ENCODE assay signal across 8 mouse cellular contexts in the genomic region with DNA sequence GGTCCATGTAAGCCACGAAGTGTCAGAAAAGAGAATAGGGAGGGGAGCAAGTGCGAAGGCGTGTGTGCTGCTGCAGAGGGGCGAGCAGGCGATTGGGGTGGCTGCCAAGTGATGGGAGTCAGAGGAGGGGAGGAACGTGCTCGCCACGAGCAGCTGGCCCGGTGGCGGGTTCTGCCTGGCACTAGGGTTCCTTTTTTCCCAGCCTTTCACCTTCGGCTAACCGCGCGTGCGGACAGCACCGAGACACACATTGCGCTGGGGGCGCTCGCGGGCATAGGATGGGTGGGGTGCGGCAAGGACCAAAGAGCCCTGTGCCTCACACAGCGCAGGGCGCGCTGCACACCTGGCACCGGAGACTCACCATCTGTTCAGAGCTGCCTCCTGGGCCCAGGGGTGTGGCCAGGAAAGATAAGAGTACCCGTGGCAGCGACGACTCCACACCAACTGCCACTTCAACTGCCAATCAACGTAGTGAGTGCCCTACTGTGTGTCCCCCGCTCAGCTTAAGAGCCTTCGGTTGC. TPM values are rescaled to one million over a fixed set of nuclear protein-coding genes. Genes with fewer than 3 reads are reported as not detected.
DNase-seq lines count a peak whose midpoint lies in the region; ATAC-seq and TF ChIP-seq lines count a peak whose summit lies in the region.

No protein-coding gene starts in this region.

- H3K4me3 ChIP-seq in lung, embryonic 15.5 days, result peak overlapping the region; percentile 62
- peak overlapping the region; percentile 76 for H3K4me3 ChIP-seq in olfactory bulb, adult 2 months (ENCODE audit: insufficient read depth, low read depth, low read length)

- TF ChIP-seq POLR2A in olfactory bulb, adult 2 months (IDR thresholded peaks at IDR 0.05; ENCODE audit: insufficient read depth, low read depth, low read length), result peak; percentile 37; the same call in 1 of the 2 replicates

- H3K27ac ChIP-seq in lung, embryonic 15.5 days, result peak overlapping the region; percentile 96
- peak overlapping the region; percentile 97 for H3K27ac ChIP-seq in olfactory bulb, adult 2 months (ENCODE audit: insufficient read depth, low read depth, low read length)

- H3K4me2 ChIP-seq in lung, embryonic 15.5 days, result peak overlapping the region; percentile 96

- WGBS in lung, embryonic 15.5 days, result under 1% methylated on average over 31 of the region's 31 CpGs
- WGBS in olfactory bulb, adult 2 months, result under 1% methylated on average over 31 of the region's 31 CpGs

- no peaks in the 10 kb centered on the region for H3K36me3 ChIP-seq in lung, embryonic 15.5 days

- peak; percentile 68 for TF ChIP-seq CTCF in olfactory bulb, adult 2 months (IDR thresholded peaks at IDR 0.05; ENCODE audit: insufficient read depth, low read depth, low read length)

- H3K27me3 ChIP-seq in lung, embryonic 15.5 days, result no peaks in the 10 kb centered on the region

- H3K9me3 ChIP-seq in lung, embryonic 15.5 days, result no peaks in the 10 kb centered on the region

- DNase-seq in MN1 (ENCODE audit: low spot score), result peak; percentile 90
- peak; percentile 92 for DNase-seq in cerebellum, adult 9-11 months
- peak; percentile 60 to 83 for DNase-seq in frontal cortex, adult 2 months (ENCODE audit: extremely low spot score in 1 of 2, low spot score in 1 of 2)
- DNase-seq in layer of hippocampus, adult 9-11 months, result peak; percentile 81
- peak; percentile 79 for DNase-seq in testis, postnatal 14 days (ENCODE audit: low spot score)

- peak overlapping the region; percentile 63 for H3K9ac ChIP-seq in lung, embryonic 15.5 days

- H3K4me1 ChIP-seq in lung, embryonic 15.5 days, result 0 out of 2 replicates have a peak, but pooled peaks cover 19% of the 10 kb centered on the region
- peaks cover 3% of the 10 kb centered on the region; the same call in 1 of the 2 replicates for H3K4me1 ChIP-seq in olfactory bulb, adult 2 months (ENCODE audit: control insufficient read depth, insufficient read depth, low read length)

- peak; percentile 86 to 93 for ATAC-seq in hematopoietic stem cell, adult 5-6 weeks (replicated peaks in 1 of 2; ENCODE audit: insufficient read depth in 1 of 2, low FRiP score in 2 of 2, low TSS enrichment in 1 of 2, low read depth in 1 of 2, poor library complexity in 2 of 2, severe bottlenecking in 2 of 2)
- ATAC-seq in lung, embryonic 15.5 days (ENCODE audit: borderline replicate concordance, extremely low read depth, low FRiP score, low TSS enrichment), result peak; percentile 73

RNA-seq across cellular contexts. Expression of a gene that starts 6.0 kb away (rescaled TPM):
- polyA plus RNA-seq in frontal cortex, adult 2 months (2012; rRNA removed), result 35.5 and 41.6 TPM in 2 replicates
- total RNA-seq in hematopoietic stem cell, adult 5-6 weeks (2017), result 150 and 177 TPM in 2 replicates
- 60.7 and 61.2 TPM in 2 replicates for polyA plus RNA-seq in lung, embryonic 15.5 days (2015; fragmentation: Nextera tagmentation; extraction: Ambion mirVana)
- 84.4 TPM in 1 of 2 replicates, not detected in the other for polyA plus RNA-seq in olfactory bulb, adult 2 months (2012; ENCODE audit: insufficient read depth, insufficient read length, low replicate concordance, missing spikeins)

Comparison
In these comparisons a context has a peak if more than half of its experiments do, and no peak if none do; other contexts are left out.
1. Peak in every context shown above with its lines: DNase-seq, ATAC-seq, H3K4me3 ChIP-seq and H3K27ac ChIP-seq.